Mouse (Mus musculus): Measurements from ENCODE around the gene Sart3.

Sart3 gene

GRCm38 (mm10) chr5:113772450-113772895 is at the start of gene Sart3, which contains the start of gene Iscu:
Gene Sart3 (minus strand): TSS chr5:113772510.
Gene Iscu (plus strand): TSS chr5:113772748.
- peak; percentile 95 for DNase-seq

- no peak for DNase-seq
Observed at GRCm38 (mm10) chr5:113818572-113818971, 46.3 kb upstream of the Sart3 start.

- DNase-seq, result peak; percentile 82
Observed at GRCm38 (mm10) chr5:113815638-113816152, 43.4 kb upstream of the Sart3 start.

GRCm38 (mm10) chr5:113815041-113815389 is 42.7 kb upstream of the Sart3 start:
- DNase-seq, result no peak

- no peak for DNase-seq
Observed at GRCm38 (mm10) chr5:113814111-113815040, 42.1 kb upstream of the Sart3 start.

- no peak for DNase-seq
Observed at GRCm38 (mm10) chr5:113813608-113814007, 41.3 kb upstream of the Sart3 start.

- DNase-seq, result no peak
Observed at GRCm38 (mm10) chr5:113812638-113813037, 40.3 kb upstream of the Sart3 start.

GRCm38 (mm10) chr5:113811824-113812420 is 39.6 kb upstream of the Sart3 start:
- DNase-seq, result peak; percentile 57

GRCm38 (mm10) chr5:113810111-113810510 is 37.8 kb upstream of the Sart3 start:
- DNase-seq, result no peak

- DNase-seq, result peak; percentile 50
Observed at GRCm38 (mm10) chr5:113808177-113808576, 35.9 kb upstream of the Sart3 start.

- no peak for DNase-seq
Observed at GRCm38 (mm10) chr5:113807712-113808111, 35.4 kb upstream of the Sart3 start.

GRCm38 (mm10) chr5:113806414-113806813 is 34.1 kb upstream of the Sart3 start:
- no peak for DNase-seq

GRCm38 (mm10) chr5:113805301-113805700 is 33.0 kb upstream of the Sart3 start:
- DNase-seq, result no peak

- DNase-seq, result no peak
Observed at GRCm38 (mm10) chr5:113804395-113804966, 32.2 kb upstream of the Sart3 start.

- DNase-seq, result peak; percentile 83
Observed at GRCm38 (mm10) chr5:113800280-113800679, 28.0 kb upstream of the Sart3 start, which contains the start of gene Tmem119. Gene Tmem119 (minus strand): TSS chr5:113800516.

- no peak for DNase-seq
Observed at GRCm38 (mm10) chr5:113799691-113800090, 27.4 kb upstream of the Sart3 start.

GRCm38 (mm10) chr5:113798525-113798924 is 26.2 kb upstream of the Sart3 start:
- DNase-seq, result no peak

GRCm38 (mm10) chr5:113797149-113797882 is 25.0 kb upstream of the Sart3 start:
- no peak for DNase-seq

- peak; percentile 68 for DNase-seq
Observed at GRCm38 (mm10) chr5:113796401-113797148, 24.3 kb upstream of the Sart3 start.

- no peak for DNase-seq
Observed at GRCm38 (mm10) chr5:113791197-113792095, 19.1 kb upstream of the Sart3 start.

Data from lung, postnatal 10 days (tissue).